Mouse (Mus musculus) urinary bladder, postnatal 10 days (tissue): ENCODE data around the gene Nrxn1.
A peak's percentile ranks its signal among the peaks of the same experiment; 100 is the strongest.
"Not testable (repeated sequence)": the region's sequence is repeated elsewhere in the genome, so short reads cannot be mapped to it uniquely, and the experiment has no call there.

Experiments used
- DNase-seq: peaks from one replicate; pipeline ENCODE4 v3.0.0; 2022; ENCODE audit warnings: low spot score

Nrxn1 gene

DNA sequence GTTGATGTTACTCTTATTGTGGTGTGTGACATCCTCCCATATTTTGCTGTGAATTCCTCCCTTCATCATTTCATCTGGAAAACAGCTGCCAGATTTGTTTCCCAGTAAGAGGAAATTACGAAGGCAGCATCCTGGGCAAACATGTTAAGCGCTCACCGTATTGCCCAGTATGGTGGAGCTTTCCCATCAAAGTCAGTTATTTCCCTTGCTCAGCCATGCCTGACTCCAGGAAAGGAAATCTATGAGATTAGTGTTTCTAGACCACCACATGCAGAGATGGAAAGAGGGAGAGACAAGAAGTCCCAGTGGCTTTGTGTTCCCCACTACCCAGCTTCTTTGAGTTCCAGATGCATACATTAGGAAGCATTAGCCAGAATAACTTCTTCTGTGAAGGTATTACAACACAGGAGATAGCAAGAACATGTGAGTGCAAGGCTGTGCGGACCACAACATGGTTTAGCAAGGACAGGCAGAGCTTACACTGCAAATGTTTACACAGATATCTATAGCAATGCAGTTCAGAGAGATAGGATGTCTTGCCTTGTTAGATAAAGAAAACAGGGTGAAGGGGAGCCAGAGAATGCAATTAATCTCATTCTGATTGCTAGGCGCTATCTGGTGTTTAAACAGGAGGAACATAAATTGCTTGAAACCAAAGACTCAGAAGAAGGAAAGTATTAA lies 839.3 kb downstream of the Nrxn1 start:
- DNase-seq: no peak

DNA sequence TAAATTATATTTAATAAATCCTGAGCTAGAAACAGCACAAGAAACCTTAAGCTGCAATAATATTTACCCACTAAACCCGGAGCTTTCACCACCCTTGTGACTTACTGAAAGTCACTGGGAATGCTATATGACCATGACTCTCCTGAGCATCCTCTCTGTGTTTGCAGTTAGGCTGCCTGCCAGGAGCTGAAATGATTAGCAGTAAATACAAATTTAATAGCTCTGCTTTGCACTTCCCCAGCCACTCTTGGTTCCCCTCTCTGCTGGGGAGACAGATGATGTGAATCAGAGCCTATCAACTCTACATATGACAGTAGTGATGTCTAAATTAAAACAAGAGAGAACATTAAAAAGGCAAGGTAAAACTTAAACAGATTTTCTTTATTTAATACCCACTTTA lies 840.7 kb downstream of the Nrxn1 start:
- DNase-seq: no peak

DNA sequence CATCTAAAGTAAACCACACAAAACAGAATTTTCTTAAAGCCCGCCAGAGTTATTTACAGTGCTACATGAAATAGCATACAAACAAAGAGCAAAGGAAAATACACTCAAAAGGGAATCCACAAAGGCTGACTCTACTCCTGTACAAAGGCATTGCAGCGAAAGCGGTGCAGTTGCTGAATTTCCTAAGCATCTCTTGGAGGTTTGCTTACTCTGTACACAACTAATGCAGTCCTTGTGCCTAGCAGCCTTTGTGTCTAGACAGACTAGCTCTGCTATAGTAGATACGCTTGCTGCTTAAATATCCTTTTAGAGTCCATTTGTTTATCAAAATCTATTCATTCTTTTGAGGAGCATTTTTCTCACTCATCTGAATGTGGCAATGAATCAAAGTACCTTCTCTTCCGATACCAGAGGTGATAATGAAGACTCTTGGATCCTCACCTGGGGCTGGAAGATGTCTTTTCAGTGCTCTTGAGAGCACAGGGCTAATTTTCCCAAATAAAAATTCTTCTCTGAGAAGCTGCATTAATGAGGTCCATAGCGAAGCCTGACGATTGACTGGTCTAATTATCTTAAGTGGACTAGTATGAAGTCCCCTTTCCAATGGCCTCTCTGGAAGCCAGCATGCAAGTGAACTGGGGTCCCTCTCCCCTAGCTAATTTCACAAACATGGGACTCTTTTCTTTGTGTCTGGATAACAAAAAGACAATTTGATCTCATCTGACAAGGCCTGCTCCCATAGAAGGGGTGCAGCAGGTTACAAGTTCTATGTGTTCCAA lies 845.6 kb downstream of the Nrxn1 start:
- no peak for DNase-seq

DNA sequence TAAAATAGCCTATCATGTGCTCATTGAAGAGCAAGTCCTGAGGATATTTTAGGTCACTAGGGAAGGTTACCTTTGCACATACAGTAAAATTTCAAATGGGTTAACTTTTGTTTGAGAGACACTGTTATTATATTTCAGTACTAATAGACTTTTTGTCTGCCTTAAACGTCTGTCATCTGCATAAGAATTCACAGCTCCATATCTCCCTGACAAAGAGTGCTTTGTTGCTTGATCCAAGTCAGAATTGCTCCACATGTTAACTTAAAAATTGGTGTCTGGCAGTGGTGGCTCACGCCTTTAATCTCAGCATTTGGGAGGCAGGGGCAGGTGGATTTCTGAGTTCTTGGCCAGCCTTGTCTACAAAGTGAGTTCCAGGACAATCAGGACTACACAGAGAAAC lies 848.5 kb downstream of the Nrxn1 start:
- DNase-seq: no peak

DNA sequence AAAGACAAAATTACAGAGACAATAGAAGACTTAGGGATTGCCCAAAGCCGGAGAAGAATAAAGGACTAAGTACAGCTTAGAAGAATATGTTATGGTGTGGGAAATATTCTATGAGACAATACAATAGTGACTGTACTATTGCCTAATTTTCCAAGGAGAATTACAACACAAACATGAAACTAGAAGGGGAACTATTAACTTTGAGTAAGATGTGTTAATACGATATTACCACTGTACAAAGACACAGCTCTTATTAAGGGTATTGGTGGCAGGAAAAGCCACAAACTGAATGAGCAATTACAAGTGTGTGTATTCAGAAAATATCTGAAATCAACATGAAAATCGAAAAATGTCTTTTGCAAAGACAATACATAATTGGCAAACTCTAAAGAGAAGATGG lies 853.9 kb downstream of the Nrxn1 start:
- DNase-seq: no peak

DNA sequence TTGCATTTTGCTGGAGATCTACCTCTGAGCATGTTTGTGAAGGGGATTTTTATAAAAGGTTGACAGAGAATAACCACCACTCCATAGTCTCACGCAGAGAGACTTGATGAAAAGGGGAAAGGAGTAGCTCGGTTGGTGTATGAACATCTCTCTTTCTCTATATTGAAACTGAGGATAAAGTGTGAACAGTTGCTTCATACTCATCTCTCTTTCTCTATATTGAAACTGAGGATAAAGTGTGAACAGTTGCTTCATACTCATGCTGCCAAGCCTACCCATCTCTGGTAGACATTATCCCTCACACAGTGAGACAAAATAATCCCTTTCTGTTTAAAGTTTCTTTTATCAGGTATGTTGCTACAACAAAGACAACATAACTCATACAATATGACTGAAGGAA lies 854.4 kb downstream of the Nrxn1 start:
- DNase-seq: no peak

DNA sequence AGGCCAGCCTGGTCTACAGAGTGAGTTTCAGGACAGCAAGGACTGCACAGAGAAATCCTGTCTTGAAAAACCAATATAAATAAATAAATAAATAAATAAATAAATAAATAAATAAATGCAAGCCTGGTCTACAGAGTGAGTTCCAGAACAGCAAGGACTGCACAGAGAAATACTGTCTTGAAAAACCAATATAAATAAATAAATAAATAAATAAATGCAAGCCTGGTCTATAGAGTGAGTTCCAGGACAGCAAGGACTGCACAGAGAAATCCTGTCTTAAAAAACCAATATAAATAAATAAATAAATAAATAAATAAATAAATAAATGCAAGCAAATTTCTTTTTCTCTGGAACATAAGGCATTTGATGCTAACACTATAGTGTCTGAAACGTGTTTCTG lies 857.2 kb downstream of the Nrxn1 start:
- not testable (repeated sequence) for DNase-seq

DNA sequence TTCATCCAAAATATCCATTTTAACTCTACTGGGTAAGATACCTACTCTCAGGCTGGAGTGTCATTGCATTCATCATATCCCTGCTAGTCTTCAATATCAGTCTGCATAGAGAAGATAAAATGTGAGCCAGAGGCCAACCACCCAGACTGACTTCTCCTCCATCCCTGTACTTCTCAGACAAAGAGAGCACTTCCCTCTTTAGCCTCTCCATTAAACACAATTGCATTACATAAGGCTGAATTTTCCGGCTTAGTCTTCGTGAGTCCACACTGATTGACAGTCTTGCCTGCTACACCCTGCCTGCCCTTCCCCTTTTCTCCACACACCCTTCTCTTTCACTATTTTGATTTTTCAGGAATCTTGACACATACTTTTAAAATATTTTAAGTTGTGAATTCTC lies 858.1 kb downstream of the Nrxn1 start:
- DNase-seq: no peak

DNA sequence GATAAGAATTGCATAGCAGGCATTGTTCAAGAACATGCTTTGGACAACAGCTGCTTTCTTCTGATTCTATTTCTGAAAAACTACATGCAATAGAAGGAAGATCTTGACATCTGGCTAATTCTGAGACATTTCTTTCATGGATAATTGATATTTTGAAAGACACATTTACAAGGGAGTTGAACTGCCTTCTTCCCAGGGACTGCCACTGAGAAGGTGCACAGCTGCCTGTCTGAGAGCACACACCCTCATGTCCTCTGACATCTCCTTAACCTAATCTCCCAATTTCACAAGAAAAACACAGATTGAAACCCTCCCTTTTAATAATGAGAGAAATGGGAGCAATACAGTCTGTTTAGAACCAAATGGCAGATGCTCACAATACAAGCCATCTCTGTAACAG lies 884.3 kb downstream of the Nrxn1 start:
- no peak for DNase-seq

DNA sequence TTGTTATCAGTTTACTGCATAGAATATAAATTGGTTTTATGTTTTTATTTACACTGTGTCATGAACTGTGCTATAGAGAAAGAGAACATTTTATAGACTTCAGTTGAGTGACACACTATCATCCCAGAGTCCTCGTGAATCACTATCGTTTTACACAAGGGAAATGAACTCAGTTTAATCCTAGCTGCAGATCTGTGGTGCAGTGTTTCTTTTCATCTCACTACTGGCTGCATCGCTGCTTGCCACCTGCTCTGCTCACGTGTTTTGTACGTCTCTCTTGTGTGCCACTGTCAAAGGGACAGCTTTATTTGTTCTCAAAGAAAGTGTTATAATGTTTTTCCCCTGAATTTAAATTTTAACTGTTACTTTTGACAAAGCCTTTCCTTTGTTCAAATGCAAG lies 885.3 kb downstream of the Nrxn1 start:
- DNase-seq: no peak

DNA sequence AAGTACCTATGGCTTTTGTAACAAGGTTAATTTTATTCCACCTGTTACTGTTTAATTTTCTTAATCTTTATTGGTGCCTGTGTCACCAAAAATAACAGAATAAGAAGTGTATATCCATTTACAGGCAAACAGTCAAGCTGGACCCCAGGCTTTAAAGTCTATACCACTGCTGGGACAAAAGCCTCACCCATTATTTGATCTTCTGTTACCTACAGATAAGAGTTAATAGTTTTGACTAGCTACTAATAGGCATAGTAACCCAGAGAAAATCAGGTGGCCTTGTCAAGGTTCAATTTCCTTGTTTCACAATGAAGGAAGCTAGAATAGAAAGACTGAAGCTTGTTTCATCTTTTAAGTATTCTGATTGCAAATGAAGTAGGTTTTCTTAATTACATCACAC lies 888.9 kb downstream of the Nrxn1 start:
- no peak for DNase-seq

DNA sequence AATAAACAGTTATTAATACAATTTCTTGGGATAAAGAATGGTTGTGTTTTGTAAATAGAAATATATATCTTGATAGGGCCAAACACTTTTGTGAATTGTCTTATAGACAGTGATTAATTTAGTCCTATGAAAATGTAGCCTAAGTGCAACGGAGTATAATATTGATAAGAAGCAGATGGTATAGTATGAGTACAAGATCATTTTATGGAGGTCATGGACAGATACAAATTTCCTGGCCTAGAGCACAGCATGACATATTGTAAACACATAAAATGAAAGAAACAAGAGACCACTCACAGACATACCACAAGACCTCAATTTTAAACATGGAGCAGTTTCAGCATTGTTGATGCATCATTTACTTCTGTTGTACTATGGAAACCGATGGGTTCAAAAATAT lies 890.1 kb downstream of the Nrxn1 start:
- no peak for DNase-seq

DNA sequence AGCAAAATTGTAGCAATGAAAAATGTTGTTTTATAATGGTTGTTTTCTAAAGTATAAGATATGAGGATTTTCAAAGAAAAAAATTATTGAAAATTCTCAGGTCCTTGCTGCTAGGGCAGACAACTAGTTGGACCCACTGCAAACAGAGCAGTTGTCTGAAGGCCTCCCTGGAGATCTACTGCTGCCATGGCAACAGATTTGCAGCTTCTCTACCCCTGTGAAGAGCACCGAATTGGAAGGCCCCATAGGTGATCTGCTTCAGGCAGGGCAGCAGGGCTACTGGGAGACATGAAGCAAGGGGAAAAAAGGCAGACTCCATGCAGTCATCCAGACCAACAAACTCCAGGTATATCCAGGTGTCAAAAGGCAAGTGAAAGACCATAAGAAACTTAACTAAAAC lies 896.1 kb downstream of the Nrxn1 start:
- no peak for DNase-seq

DNA sequence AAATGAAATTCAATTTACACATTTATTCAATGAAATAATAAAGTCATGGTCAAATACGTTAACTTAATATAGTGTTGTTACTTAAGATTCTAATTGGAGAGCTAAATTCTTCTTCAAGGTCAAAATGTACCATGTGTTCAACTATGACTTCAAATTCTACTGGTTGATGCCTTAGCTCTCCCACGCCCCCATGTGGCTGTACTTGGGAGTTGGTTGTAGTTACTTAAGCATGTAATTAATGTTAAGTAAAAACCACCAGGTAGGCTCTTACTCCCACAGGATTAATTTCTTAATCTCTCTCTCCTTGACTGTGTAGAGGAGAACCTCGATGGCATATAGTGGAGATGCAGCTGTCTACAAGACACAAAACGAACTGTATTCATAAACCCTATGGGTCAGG lies 951.3 kb downstream of the Nrxn1 start:
- no peak for DNase-seq

DNA sequence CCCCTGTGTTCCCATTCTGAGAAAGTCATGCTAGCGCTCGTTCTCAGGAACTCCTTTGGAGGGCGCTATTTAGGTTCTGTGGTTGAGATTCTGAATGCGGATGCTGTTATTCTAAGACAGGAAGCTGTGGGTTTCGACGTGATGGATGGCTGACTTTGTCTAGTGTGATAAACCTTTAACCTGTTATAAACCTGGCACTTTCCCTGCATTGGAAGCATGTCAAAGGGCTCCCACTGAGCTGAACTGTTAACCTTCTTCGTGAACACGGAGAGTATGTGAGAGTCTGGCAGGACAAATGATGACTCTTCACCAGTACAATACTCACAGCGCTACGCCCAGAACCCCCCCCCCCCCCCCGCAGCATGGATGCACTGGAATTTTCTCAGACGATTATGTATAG lies 962.0 kb downstream of the Nrxn1 start:
- DNase-seq: no peak

DNA sequence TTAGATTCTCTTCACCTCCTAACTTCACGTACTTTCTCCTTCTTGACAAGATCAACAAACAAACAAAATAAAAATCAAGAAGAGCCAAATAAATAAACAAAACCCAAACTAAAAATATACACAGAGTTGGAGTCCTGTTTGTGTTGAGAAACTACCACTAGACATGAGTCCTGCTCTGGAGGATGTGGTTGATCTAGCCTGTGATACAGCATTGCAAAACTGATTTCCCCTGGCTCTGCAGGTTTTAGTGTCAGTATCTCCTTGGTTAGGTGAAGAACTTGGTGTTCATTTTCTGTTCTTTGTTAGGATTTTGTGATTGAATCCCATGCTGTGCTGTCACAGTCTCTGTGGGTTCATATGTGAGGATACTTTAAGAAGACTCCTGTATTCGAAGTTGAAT lies 963.7 kb downstream of the Nrxn1 start:
- no peak for DNase-seq

DNA sequence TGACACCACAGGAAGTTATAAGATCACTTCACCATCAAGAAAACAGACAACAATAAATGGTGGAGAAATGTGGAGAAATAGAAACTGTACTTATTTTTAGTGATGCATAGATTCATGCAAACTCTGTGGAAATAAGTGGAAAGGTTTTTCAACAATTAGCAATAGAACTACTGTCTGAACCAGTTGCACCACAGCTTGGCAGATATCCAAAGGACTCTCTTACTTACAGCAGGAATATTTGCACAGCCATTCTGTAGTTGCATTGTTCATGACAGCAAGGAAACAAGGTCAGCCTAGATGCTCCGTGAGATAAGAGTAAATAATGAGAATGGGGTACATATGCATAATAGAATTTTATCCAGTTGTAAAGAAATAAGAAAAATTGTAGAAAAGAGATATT lies 965.3 kb downstream of the Nrxn1 start:
- DNase-seq: no peak

DNA sequence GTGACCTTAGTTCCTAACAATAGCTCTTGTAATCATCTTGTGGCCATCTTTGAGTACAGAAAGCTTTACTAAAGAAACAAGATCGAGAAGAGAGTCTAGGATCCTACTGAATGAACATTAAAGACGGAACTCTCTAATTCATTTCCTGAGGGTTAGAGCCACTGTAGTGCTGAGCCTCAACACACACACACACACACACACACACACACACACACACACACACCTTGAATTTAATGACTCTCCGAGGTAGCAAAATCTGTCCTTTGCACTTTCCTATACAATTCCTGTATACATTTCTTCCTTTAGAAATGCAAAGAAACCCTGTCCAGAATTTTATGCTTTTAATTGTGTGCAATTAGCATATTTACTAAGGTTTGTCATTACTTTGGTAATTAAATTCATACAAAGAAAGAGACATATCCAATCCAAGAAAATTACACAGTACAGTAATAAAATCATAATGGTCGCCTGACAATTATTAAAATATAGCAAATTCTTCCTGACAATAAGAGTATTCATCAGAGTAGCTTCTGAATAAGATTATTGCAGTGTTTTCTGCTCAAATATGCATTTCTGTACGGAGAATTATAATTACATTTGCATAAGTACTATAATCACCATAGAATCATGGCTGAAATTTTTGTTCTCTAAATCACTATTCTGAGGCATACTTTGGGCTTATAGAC lies 969.9 kb downstream of the Nrxn1 start:
- DNase-seq: no peak

DNA sequence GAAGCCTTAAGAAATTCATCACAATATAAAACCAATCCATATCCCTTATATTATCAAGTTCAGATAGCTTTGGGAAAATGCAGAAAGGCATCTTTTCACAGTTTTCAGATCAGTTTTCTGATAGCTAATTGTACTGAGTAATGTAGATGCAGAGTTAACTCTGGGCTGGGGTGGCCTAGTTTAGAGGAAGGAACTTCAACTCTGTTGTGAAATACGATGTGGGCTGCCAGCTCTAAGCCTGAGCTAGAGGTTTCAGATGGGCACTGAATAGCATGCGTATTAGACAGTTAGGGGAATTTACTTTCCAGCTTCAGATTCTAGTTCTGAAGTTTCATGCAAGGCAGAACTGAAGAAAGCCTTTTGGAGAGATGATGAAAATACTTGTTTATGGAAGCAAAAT lies 976.6 kb downstream of the Nrxn1 start:
- DNase-seq: no peak

DNA sequence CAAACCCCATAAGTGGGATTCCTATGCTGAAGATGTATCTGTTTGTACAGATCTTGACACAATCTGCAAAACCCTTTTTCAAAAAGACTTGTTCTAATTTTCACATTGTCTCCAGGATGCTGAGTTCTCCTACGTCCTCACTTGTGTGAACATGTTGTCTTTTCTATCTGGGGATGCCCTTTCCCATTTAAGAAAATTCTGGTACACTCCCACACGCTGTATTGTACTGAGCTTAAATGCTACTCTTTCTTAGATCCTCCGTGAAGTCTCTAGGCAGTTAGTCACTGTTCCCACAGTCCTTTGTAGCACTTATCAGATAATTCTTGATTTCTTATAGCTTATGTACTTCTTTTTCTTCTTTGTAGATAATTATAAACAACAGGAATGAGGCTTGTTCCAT lies 997.9 kb downstream of the Nrxn1 start:
- DNase-seq: no peak

DNA sequence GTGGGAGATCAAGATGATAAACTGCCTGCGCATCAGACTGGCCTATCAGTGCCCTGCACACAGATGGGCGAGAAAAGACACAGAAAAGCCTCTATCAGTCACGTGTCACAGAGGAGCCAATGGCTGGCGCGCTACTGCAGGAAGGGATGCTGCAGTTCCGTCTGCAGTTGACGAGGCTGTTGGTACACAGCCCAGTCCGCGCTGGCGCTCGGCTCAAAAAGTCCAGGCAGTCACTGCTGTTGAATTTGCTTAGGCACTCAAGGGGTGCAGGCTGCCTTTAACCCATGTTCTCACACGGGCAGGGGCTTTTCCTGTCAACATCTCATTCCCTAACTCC lies 1004.6 kb downstream of the Nrxn1 start:
- peak; percentile 10 for DNase-seq

DNA sequence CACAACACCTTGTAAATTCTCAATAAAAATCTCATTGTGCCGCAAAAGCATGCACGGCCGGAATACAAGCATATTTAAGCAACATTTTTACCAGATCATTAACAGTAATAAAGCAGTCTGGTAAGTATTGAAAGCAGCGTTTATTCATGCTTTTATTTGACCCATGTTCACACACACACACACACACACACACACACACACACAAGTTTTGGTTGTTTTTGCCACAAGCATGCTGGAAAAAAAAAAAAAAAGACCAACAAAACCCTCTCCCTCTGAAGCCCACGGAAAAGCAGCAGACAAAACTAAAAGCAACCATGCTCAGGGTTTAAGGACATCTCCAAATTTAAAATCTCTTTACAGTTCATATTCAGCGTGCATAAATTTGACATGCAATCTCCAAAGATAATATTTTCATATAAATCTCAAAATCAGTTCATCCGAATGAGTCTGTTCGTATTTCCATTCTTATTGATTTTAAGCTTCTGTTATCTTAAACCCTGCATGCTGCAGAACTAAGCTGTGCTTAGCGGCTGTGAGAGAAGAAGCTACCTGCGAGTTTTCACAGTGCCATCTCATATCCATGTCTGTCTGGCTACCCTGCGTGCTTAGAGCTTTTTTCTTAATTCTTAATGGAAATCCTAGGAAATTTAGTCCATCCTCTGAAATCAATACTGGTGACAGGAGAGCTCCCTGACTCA lies 1005.1 kb downstream of the Nrxn1 start:
- DNase-seq: no peak

DNA sequence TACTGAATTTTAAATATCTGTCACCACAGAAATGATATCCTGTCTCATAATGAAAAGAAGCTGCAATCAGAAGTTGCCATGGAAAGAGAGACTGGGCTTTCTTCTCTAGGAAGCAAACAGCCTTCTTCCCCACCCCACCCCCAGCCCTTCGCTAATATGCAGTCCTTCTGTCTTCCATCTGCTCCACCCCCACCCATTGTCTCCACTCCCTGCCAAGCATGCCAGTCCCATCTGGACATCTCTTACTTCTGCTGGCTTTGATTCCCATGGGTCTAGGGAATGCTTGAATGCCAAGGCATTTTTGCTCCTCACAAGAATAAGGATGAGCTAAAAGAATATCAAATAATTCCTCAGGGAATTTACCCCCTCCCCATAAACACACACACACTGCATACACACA lies 1006.0 kb downstream of the Nrxn1 start:
- DNase-seq: no peak
